Mouse (Mus musculus) neural tube, embryonic 14.5 days (tissue): ENCODE results near the gene Napsa. TPM values are rescaled to one million over a fixed set of nuclear protein-coding genes. Genes with fewer than 3 reads are reported as not detected.

Source experiments
- ATAC-seq: fragments of 200-750 bp; cut with Nextera tagmentation; 2 replicates; pipeline ENCODE4 v1.8.0; 2017; ENCODE audit warnings: low read depth, mild to moderate bottlenecking, moderate TSS enrichment, moderate library complexity
- H3K27ac ChIP-seq: fragments of 300-500 bp; sonication (generic); 2 replicates; pipeline ENCODE4 v1.5.1; 2014; ENCODE audit warnings: low read depth, mild to moderate bottlenecking, control low read depth, low read length, moderate library complexity, mixed read lengths
- H3K27me3 ChIP-seq: fragments of 300-500 bp; sonication (generic); 2 replicates; pipeline ENCODE4 v1.6.1; 2014; ENCODE audit warnings: low read length; ENCODE audit not compliant: control insufficient read depth, insufficient read depth
- H3K36me3 ChIP-seq: fragments of 300-500 bp; sonication (generic); 2 replicates; pipeline ENCODE4 v1.6.1; 2014; ENCODE audit warnings: low read length, mixed read lengths; ENCODE audit not compliant: control insufficient read depth, insufficient read depth
- H3K4me1 ChIP-seq: fragments of 300-500 bp; sonication (generic); 2 replicates; pipeline ENCODE4 v1.6.1; 2014; ENCODE audit warnings: low read length; ENCODE audit not compliant: control insufficient read depth, insufficient read depth
- H3K4me2 ChIP-seq: fragments of 300-500 bp; sonication (generic); 2 replicates; pipeline ENCODE4 v1.6.1; 2014; ENCODE audit warnings: mild to moderate bottlenecking, low read depth, low read length, control low read depth
- H3K4me3 ChIP-seq: fragments of 300-500 bp; sonication (generic); 2 replicates; pipeline ENCODE4 v1.5.1; 2014; ENCODE audit warnings: low read depth, low read length, control low read depth, mixed read lengths
- H3K9ac ChIP-seq: fragments of 300-500 bp; sonication (generic); replicated peaks from 2 replicates; pipeline ENCODE4 v1.6.1; 2014; ENCODE audit warnings: low read depth, mild to moderate bottlenecking, control low read depth, low read length, mixed read lengths
- H3K9me3 ChIP-seq: fragments of 300-500 bp; sonication (generic); 2 replicates; pipeline ENCODE4 v1.6.1; 2016; ENCODE audit warnings: low read length; ENCODE audit not compliant: control insufficient read depth
- WGBS: fragments of 180-500 bp; shearing (Covaris S2); extraction: QIAGEN DNeasy Blood & Tissue Kit; methylation state at CpG from one replicate; pipeline ENCODE4 v1.1.7; 2014; 5-methylcytosine and 5-hydroxymethylcytosine counted together
- polyA plus RNA-seq: library from polyadenylated mRNA; unstranded; fragments of >200 nt; fragmentation: Nextera tagmentation; extraction: Ambion mirVana; gene quantifications from 2 replicates; pipeline ENCODE4 v1.2.1, GENCODE M21; 2014

The Napsa gene
- polyA plus RNA-seq, result 0.82 and 2.1 TPM in 2 replicates

DNA sequence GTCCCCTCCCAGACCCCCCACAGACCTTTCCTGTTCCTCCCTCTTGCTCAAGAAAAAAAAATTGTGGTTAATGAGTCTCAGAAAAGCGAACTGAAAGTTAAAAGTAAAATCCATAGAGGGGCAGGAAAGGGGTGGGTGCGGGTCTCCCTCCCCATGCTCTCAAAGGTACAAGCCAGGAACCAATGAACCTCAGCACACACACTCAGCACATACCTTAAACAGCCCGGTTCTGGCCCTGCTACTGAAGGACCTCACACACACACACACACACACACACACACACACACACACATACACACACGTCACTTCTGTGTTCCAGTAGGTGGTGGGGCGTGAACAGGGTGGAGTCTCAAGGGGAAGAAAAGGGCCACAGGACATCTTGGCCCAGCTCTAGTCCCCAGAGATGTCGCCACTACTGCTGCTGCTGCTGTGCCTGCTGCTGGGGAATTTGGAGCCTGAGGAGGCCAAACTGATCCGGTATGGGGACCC lies at the start of gene Napsa:
Gene Napsa, plus strand, starts transcription at position 168 of the 489 bp plus-strand sequence.
- Histone ChIP-seq H3K9me3 (no peaks in the 10 kb centered on the region), H3K4me2 (no peak within 1 kb of the TSS), H3K4me1 (no peaks in the 10 kb centered on the region), H3K4me3 (no peak within 1 kb of the TSS), H3K27me3 (no peaks in the 10 kb centered on the region), H3K9ac (no peak within 1 kb of the TSS), H3K27ac (no peak within 1 kb of the TSS), H3K36me3 (no peaks in the 10 kb centered on the region)
- WGBS, result 37% methylated on average over 7 of the region's 7 CpGs
- ATAC-seq, result no peak

DNA sequence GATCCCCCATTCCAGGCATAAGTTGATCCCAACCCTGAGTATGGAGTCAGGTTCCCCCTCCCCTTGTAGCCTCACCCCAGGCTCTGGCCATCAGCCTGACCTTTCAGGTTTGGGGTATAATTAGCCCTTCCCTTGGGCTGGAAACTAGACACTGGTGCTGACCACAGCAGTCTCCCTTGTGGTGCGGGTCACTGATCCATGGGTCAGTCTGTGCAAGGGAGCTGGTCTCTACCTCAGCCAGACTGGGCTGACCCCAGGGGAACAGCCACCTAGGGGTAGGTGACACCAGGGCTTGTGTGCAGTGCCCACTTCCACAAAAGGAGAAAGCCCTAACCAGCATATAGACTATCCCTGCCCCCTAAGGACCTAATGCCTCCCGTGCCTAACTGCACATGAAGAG lies 49.1 kb upstream of the Napsa start:
- no peak overlapping the region for H3K9ac ChIP-seq
- H3K4me3 ChIP-seq, result no peak overlapping the region
- no peak overlapping the region for H3K27ac ChIP-seq
- WGBS, result 80% methylated on average over 2 of the region's 2 CpGs
- H3K27me3 ChIP-seq, result peaks cover 9% of the 10 kb centered on the region; the same call in 1 of the 2 replicates
- H3K36me3 ChIP-seq, result no peaks in the 10 kb centered on the region
- H3K9me3 ChIP-seq, result no peaks in the 10 kb centered on the region
- no peaks in the 10 kb centered on the region for H3K4me1 ChIP-seq
- no peak overlapping the region for H3K4me2 ChIP-seq
- ATAC-seq, result no peak

DNA sequence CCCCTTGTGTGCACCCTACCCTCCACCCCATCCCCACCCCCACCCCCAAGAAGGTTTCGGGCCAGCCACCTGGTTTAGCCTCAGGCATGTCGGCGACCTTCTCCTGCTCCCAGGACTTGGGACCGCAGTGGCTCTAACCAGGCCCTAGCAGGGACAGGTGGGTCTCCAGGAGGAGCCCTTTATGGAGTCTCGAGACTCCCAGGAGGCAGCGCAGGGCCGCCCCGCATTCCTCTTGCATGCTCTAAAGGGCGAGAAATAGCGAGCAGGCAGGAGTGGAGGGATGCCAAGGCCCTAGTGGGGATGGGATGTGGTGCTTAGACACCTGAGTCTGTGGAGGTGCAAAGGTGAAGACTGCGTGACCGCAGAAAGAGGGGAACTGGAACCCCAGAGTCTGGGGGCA lies 47.7 kb upstream of the Napsa start, which contains the start of gene Mybpc2:
Gene Mybpc2, minus strand, starts transcription at position 155 of the 400 bp plus-strand sequence.
- ATAC-seq, result no peak
- Histone ChIP-seq H3K27ac (no peak within 1 kb of the TSS), H3K4me1 (no peaks in the 10 kb centered on the region), H3K36me3 (no peaks in the 10 kb centered on the region), H3K27me3 (peaks cover 13% of the 10 kb centered on the region; the same call in 1 of the 2 replicates), H3K9ac (no peak within 1 kb of the TSS), H3K9me3 (no peaks in the 10 kb centered on the region), H3K4me3 (no peak within 1 kb of the TSS), H3K4me2 (no peak within 1 kb of the TSS; the same call in 1 of the 2 replicates)
- 38% methylated on average over 12 of the region's 12 CpGs for WGBS

GRCm38 (mm10) chr7:44525126-44525832 lies 46.9 kb upstream of the Napsa start:
- Histone ChIP-seq H3K9me3 (no peaks in the 10 kb centered on the region), H3K4me3 (no peak overlapping the region), H3K27ac (no peak overlapping the region), H3K9ac (no peak overlapping the region), H3K4me1 (no peaks in the 10 kb centered on the region), H3K27me3 (peaks cover 13% of the 10 kb centered on the region; the same call in 1 of the 2 replicates), H3K36me3 (no peaks in the 10 kb centered on the region), H3K4me2 (no peak overlapping the region; the same call in 1 of the 2 replicates)
- no peak for ATAC-seq
- 15% methylated on average over 21 of the region's 22 CpGs for WGBS

DNA sequence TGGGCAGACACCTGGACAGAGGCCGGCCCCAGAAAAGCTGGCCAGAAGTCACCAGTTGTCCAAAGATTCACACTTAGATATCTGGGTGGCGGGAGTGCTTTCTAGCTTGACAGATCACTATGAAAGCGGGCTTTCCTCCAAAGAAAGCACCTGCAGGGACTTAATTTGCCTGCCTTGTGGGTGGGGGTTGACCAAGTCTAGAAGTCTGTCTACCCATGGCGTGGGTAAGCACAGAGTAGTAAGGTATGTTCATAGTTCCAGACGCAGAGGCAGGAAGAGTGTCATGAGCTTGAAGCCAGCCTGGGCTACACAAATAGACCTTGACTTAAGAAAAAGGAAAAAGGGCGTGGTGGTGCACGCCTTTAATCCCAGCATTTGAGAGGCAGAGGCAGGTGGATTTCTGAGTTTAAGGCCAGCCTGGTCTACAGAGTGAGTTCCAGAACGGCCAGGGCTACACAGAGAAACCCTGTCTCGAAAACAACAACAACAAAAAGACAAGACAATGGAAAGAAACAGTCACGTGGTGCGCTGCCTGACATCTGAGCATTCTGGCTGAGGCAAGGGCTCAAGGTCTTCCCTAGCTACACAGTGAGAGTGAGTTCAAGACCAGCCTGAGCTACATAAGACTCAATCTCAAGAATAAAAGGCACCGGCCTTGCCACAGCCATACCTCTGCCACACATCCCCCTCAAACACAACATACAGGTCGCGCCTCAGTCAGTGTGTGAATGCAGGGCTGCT lies 45.6 kb upstream of the Napsa start:
- no peak overlapping the region for H3K4me2 ChIP-seq
- H3K36me3 ChIP-seq, result no peaks in the 10 kb centered on the region
- WGBS, result 90% methylated on average over 14 of the region's 14 CpGs
- no peaks in the 10 kb centered on the region for H3K9me3 ChIP-seq
- no peak overlapping the region for H3K4me3 ChIP-seq
- no peak overlapping the region for H3K27ac ChIP-seq
- H3K27me3 ChIP-seq, result peaks cover 13% of the 10 kb centered on the region; the same call in 1 of the 2 replicates
- no peak overlapping the region for H3K9ac ChIP-seq
- ATAC-seq, result no peak
- no peaks in the 10 kb centered on the region for H3K4me1 ChIP-seq

GRCm38 (mm10) chr7:44527483-44528398 lies 44.4 kb upstream of the Napsa start:
- Histone ChIP-seq H3K4me2 (peak overlapping the region; percentile 63), H3K4me3 (peak overlapping the region; percentile 29), H3K27ac (no peak overlapping the region), H3K4me1 (no peaks in the 10 kb centered on the region), H3K36me3 (no peaks in the 10 kb centered on the region), H3K9me3 (no peaks in the 10 kb centered on the region), H3K27me3 (0 out of 2 replicates have a peak, but pooled peaks cover 9% of the 10 kb centered on the region), H3K9ac (peak overlapping the region; percentile 46)
- ATAC-seq, result peak; percentile 54; the same call in 1 of the 2 replicates
- WGBS, result 5% methylated on average over 40 of the region's 40 CpGs

- Histone ChIP-seq H3K4me1 (no peaks in the 10 kb centered on the region), H3K4me3 (no peak overlapping the region), H3K36me3 (no peaks in the 10 kb centered on the region), H3K9me3 (no peaks in the 10 kb centered on the region), H3K9ac (no peak overlapping the region), H3K27ac (no peak overlapping the region), H3K4me2 (no peak overlapping the region), H3K27me3 (0 out of 2 replicates have a peak, but pooled peaks cover 6% of the 10 kb centered on the region)
- ATAC-seq, result no peak
- 58% methylated on average over 5 of the region's 5 CpGs for WGBS
Observed at GRCm38 (mm10) chr7:44529518-44529917, 42.7 kb upstream of the Napsa start.

DNA sequence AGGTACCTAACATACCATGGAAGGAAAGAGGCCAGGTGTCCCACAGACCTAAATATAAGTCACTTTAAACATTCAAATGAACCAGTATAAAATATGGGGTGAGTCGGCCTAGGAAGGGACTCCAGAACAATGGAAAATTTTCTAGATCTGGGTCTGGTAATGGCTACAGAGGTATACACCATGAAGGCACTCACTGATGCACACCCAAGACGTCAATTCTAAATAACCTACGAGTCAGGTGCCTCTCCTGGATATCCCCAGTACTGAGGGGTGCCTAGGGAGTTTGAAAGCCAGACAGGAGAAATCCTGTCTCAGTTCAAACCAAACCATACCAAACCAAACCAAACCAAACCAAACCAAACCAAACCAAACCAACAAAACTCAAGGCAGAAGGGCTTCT lies 41.7 kb upstream of the Napsa start:
- 0 out of 2 replicates have a peak, but pooled peaks cover 6% of the 10 kb centered on the region for H3K27me3 ChIP-seq
- no peaks in the 10 kb centered on the region for H3K9me3 ChIP-seq
- 83% methylated on average over 3 of the region's 3 CpGs for WGBS
- H3K36me3 ChIP-seq, result no peaks in the 10 kb centered on the region
- H3K4me3 ChIP-seq, result no peak overlapping the region
- no peaks in the 10 kb centered on the region for H3K4me1 ChIP-seq
- H3K4me2 ChIP-seq, result no peak overlapping the region
- no peak overlapping the region for H3K9ac ChIP-seq
- no peak for ATAC-seq
- H3K27ac ChIP-seq, result no peak overlapping the region
